Mouse (Mus musculus) CD4-positive, CD25-positive, alpha-beta regulatory T cell (primary cell): ENCODE measurements around the gene Vmn1r200. TPM values are rescaled to one million over a fixed set of nuclear protein-coding genes. Genes with fewer than 3 reads are reported as not detected.

Source experiments
- polyA plus RNA-seq: library from polyadenylated mRNA; unstranded; fragments of 100-300 nt; shearing (Covaris generic); gene quantifications from one replicate; pipeline ENCODE4 v1.2.1, GENCODE M21; 2017

Gene Vmn1r200
- polyA plus RNA-seq, result 0.04 TPM

GRCm38 (mm10) chr13:22390073-22390472 lies at the start of gene Vmn1r200:
Gene Vmn1r200, plus strand, starts transcription at chr13:22390373.

GRCm38 (mm10) chr13:22350064-22350463 lies 40.1 kb upstream of the Vmn1r200 start, which contains the start of gene Vmn1r198:
Gene Vmn1r198, plus strand, starts transcription at chr13:22350364.

GRCm38 (mm10) chr13:22379518-22379917 lies 10.7 kb upstream of the Vmn1r200 start, which contains the start of gene Vmn1r199:
Gene Vmn1r199, plus strand, starts transcription at chr13:22379818.

Other genes with a start within 250 kb of the Vmn1r200 start
- not detected for gene Vmn1r191, start 206.4 kb upstream of the Vmn1r200 start, polyA plus RNA-seq
- gene Vmn1r192, start 199.2 kb upstream of the Vmn1r200 start, polyA plus RNA-seq, result not detected
- 0.02 TPM for gene Vmn1r193, start 167.2 kb upstream of the Vmn1r200 start, polyA plus RNA-seq
- gene Vmn1r194, start 146.2 kb upstream of the Vmn1r200 start, polyA plus RNA-seq, result not detected
- gene Vmn1r195, start 119.9 kb upstream of the Vmn1r200 start, polyA plus RNA-seq, result not detected
- not detected for gene Vmn1r196, start 100.5 kb upstream of the Vmn1r200 start, polyA plus RNA-seq
- gene Vmn1r197, start 65.8 kb upstream of the Vmn1r200 start, polyA plus RNA-seq, result 0.07 TPM
- not detected for gene Vmn1r198, start 40.0 kb upstream of the Vmn1r200 start, polyA plus RNA-seq
- not detected for gene Vmn1r199, start 10.6 kb upstream of the Vmn1r200 start, polyA plus RNA-seq
- 0.04 TPM for gene Vmn1r201, start 81.5 kb downstream of the Vmn1r200 start, polyA plus RNA-seq
- gene Vmn1r202, start 115.0 kb downstream of the Vmn1r200 start, polyA plus RNA-seq, result 0.04 TPM
- gene Vmn1r203, start 127.7 kb downstream of the Vmn1r200 start, polyA plus RNA-seq, result 0.17 TPM
- gene Vmn1r204, start 162.8 kb downstream of the Vmn1r200 start, polyA plus RNA-seq, result not detected
- gene Vmn1r205, start 202.6 kb downstream of the Vmn1r200 start, polyA plus RNA-seq, result not detected
- not detected for gene Vmn1r206, start 233.9 kb downstream of the Vmn1r200 start, polyA plus RNA-seq